Comparison of ENCODE assay signal across 30 mouse cellular contexts in genomic region chr9:121659791-121660190, GRCm38 (mm10). TPM values are rescaled to one million over a fixed set of nuclear protein-coding genes. Genes with fewer than 3 reads are reported as not detected.
DNase-seq lines count a peak whose midpoint lies in the region; ATAC-seq and TF ChIP-seq lines count a peak whose summit lies in the region.
"Had no signal": no experiment of that assay in that cellular context is flagged by ENCODE, and none has a peak within 500 bp of the region (broad histone marks: within the 10 kb centered on the region; RNA-seq: fewer than 3 reads in every experiment).

No protein-coding gene starts in this region.

- H3K9me3 ChIP-seq in lung, embryonic 15.5 days, result no peaks in the 10 kb centered on the region
- no peaks in the 10 kb centered on the region for H3K9me3 ChIP-seq in CH12.LX (replicated peaks; ENCODE audit: low read length)
- H3K9me3 ChIP-seq: embryonic facial prominence, embryonic 10.5 days; embryonic facial prominence, embryonic 13.5 days; forebrain, embryonic 12.5 days; forebrain, embryonic 15.5 days; G1E; heart, embryonic 12.5 days; heart, embryonic 15.5 days; hindbrain, embryonic 15.5 days had no signal

- H3K4me3 ChIP-seq in lung, embryonic 15.5 days, result no peak overlapping the region
- H3K4me3 ChIP-seq in lung, adult 2 months (replicated peaks; ENCODE audit: extremely low read depth, low read depth, low read length), result no peak overlapping the region
- no peak overlapping the region for H3K4me3 ChIP-seq in CH12.LX (replicated peaks in 1 of 3; ENCODE audit: low read depth in 2 of 3, low read length in 2 of 3, poor library complexity in 1 of 3)
- H3K4me3 ChIP-seq: embryonic facial prominence, embryonic 10.5 days; embryonic facial prominence, embryonic 13.5 days; erythroblast, embryonic 14.5 days; forebrain, embryonic 12.5 days; forebrain, embryonic 15.5 days; heart, embryonic 12.5 days; heart, embryonic 15.5 days; hindbrain, embryonic 15.5 days had no signal

- in situ Hi-C loops in CH12.LX (cut with MboI; ENCODE audit: low pct_ligation_motif_present, low pct_unique_long_range_greater_than_20kb, low sequenced_read_pairs), result no loop called here

- no peak for TF ChIP-seq CTCF in lung, adult 2 months (IDR thresholded peaks at IDR 0.05; ENCODE audit: insufficient read depth, low read length)
- TF ChIP-seq CTCF in CH12.LX (conservative IDR thresholded peaks at IDR 0.05 in 1 of 2, IDR thresholded peaks at IDR 0.05 in 1 of 2; ENCODE audit: low read depth in 2 of 2, low read length in 2 of 2), result no peak

- ATAC-seq in lung, embryonic 15.5 days (ENCODE audit: borderline replicate concordance, extremely low read depth, low FRiP score, low TSS enrichment), result no peak
- ATAC-seq: forebrain, embryonic 15.5 days; inflammation-experienced regulatory T-cells, adult 6 months; intestine, embryonic 16.5 days; Patski had no signal

- H3K79me2 ChIP-seq in CH12.LX (replicated peaks; ENCODE audit: control insufficient read depth, extremely low read depth, insufficient read depth, poor library complexity, severe bottlenecking), result no peaks in the 10 kb centered on the region

- dilution Hi-C loops in CH12.LX (cut with MboI; ENCODE audit: extremely low pct_ligation_motif_present, extremely low pct_unique_long_range_greater_than_20kb, low sequenced_read_pairs), result no loop called here

- WGBS in lung, embryonic 15.5 days, result 62% methylated on average over 7 of the region's 7 CpGs
- 72% methylated on average over 7 of the region's 7 CpGs for WGBS in lung, adult 2 months

- peak overlapping the region; percentile 7; the same call in 1 of the 2 replicates for H3K9ac ChIP-seq in lung, embryonic 15.5 days
- H3K9ac ChIP-seq in CH12.LX (ENCODE audit: insufficient read depth, low read depth), result no peak overlapping the region
- H3K9ac ChIP-seq: embryonic facial prominence, embryonic 13.5 days; forebrain, embryonic 12.5 days; forebrain, embryonic 15.5 days; heart, embryonic 12.5 days; heart, embryonic 15.5 days; hindbrain, embryonic 15.5 days had no signal

- peak; percentile 40 to 60 for DNase-seq in cerebellum, postnatal 10 days
- no peak for DNase-seq in cerebellum, adult 9-11 months
- no peak for DNase-seq in lung, adult 2 months
- DNase-seq in CH12.LX (ENCODE audit: extremely low read depth), result no peak
- no peak for DNase-seq in thymus, postnatal 4 days
- DNase-seq: adrenal gland, postnatal 10 days; cerebellum, postnatal 36 days; embryo, embryonic 11 days; gastrocnemius, postnatal 25 days; heart, adult 18-20 months; heart, postnatal 10 days; heart, postnatal 36 days; kidney, adult 18-20 months had no signal

- peaks cover 9% of the 10 kb centered on the region for H3K27me3 ChIP-seq in lung, embryonic 15.5 days
- H3K27me3 ChIP-seq in CH12.LX (replicated peaks), result peaks cover 34% of the 10 kb centered on the region
- H3K27me3 ChIP-seq: forebrain, embryonic 12.5 days; forebrain, embryonic 15.5 days; hindbrain, embryonic 15.5 days had no signal

- H3K36me3 ChIP-seq in lung, embryonic 15.5 days, result no peaks in the 10 kb centered on the region
- H3K36me3 ChIP-seq in CH12.LX (replicated peaks in 1 of 2; ENCODE audit: control insufficient read depth in 1 of 2, insufficient read depth in 1 of 2, low read length in 1 of 2), result no peaks in the 10 kb centered on the region
- H3K36me3 ChIP-seq: embryonic facial prominence, embryonic 10.5 days; embryonic facial prominence, embryonic 13.5 days; forebrain, embryonic 12.5 days; forebrain, embryonic 15.5 days; G1E; heart, embryonic 12.5 days; heart, embryonic 15.5 days; hindbrain, embryonic 15.5 days had no signal

- peaks cover 5% of the 10 kb centered on the region; the same call in 1 of the 2 replicates for H3K4me1 ChIP-seq in lung, embryonic 15.5 days
- no peaks in the 10 kb centered on the region for H3K4me1 ChIP-seq in lung, adult 2 months (ENCODE audit: control insufficient read depth, insufficient read depth, low read length)
- H3K4me1 ChIP-seq in CH12.LX (ENCODE audit: control insufficient read depth in 1 of 2, insufficient read depth in 2 of 2), result peaks cover 0 to 34% of the 10 kb centered on the region in 2 experiments; a peak in 2 of 4 replicates
- H3K4me1 ChIP-seq: embryonic facial prominence, embryonic 10.5 days; embryonic facial prominence, embryonic 13.5 days; forebrain, embryonic 12.5 days; heart, embryonic 12.5 days; heart, embryonic 15.5 days; hindbrain, embryonic 15.5 days had no signal

- no peak overlapping the region for H3K4me2 ChIP-seq in lung, embryonic 15.5 days
- H3K4me2 ChIP-seq in CH12.LX (ENCODE audit: insufficient read depth, low read depth, poor library complexity, severe bottlenecking), result peak overlapping the region; percentile 15; the same call in 1 of the 2 replicates
- H3K4me2 ChIP-seq: embryonic facial prominence, embryonic 13.5 days; forebrain, embryonic 12.5 days; forebrain, embryonic 15.5 days; heart, embryonic 12.5 days; heart, embryonic 15.5 days; hindbrain, embryonic 15.5 days had no signal

- TF ChIP-seq RAD21 in CH12.LX (IDR thresholded peaks at IDR 0.05; ENCODE audit: low read depth, low read length), result no peak

- no peak for TF ChIP-seq EP300 in CH12.LX (IDR thresholded peaks at IDR 0.05; ENCODE audit: low read length)

- TF ChIP-seq POLR2A in lung, adult 2 months (IDR thresholded peaks at IDR 0.05; ENCODE audit: borderline replicate concordance, extremely low read depth, low read depth, low read length), result no peak
- no peak for TF ChIP-seq POLR2A in CH12.LX (IDR thresholded peaks at IDR 0.05; ENCODE audit: low read depth, low read length)

- H3K27ac ChIP-seq in lung, embryonic 15.5 days, result no peak overlapping the region
- H3K27ac ChIP-seq in CH12.LX (ENCODE audit: insufficient read depth, low read depth), result no peak overlapping the region
- H3K27ac ChIP-seq: embryonic facial prominence, embryonic 10.5 days; embryonic facial prominence, embryonic 13.5 days; forebrain, embryonic 12.5 days; forebrain, embryonic 15.5 days; heart, embryonic 15.5 days; hindbrain, embryonic 15.5 days had no signal

TF ChIP-seq in CH12.LX, 34 proteins besides CTCF, POLR2A, EP300 and RAD21:
- TF ChIP-seq ZKSCAN1 (IDR thresholded peaks at IDR 0.05; ENCODE audit: borderline replicate concordance, low read depth, low read length), result no peak
- TF ChIP-seq BHLHE40 (IDR thresholded peaks at IDR 0.05; ENCODE audit: low read depth, low read length), result no peak
- TF ChIP-seq JUND (conservative IDR thresholded peaks at IDR 0.05; ENCODE audit: low read depth, low read length), result no peak
- TF ChIP-seq ELF1 (IDR thresholded peaks at IDR 0.05; ENCODE audit: low read depth, low read length), result no peak
- TF ChIP-seq TCF12 (IDR thresholded peaks at IDR 0.05; ENCODE audit: low read depth, low read length), result no peak
- no peak for TF ChIP-seq MAFK (IDR thresholded peaks at IDR 0.05; ENCODE audit: insufficient replicate concordance, low read length)
- TF ChIP-seq GABPA (IDR thresholded peaks at IDR 0.05; ENCODE audit: insufficient replicate concordance, low read depth, low read length), result no peak
- no peak for TF ChIP-seq PAX5 (IDR thresholded peaks at IDR 0.05; ENCODE audit: low read length)
- no peak for TF ChIP-seq SIN3A (IDR thresholded peaks at IDR 0.05; ENCODE audit: low read length)
- no peak for TF ChIP-seq NELFE (IDR thresholded peaks at IDR 0.05; ENCODE audit: low read depth, low read length)
- no peak for TF ChIP-seq USF2 (conservative IDR thresholded peaks at IDR 0.05; ENCODE audit: low read depth, low read length)
- no peak for TF ChIP-seq USF1 (IDR thresholded peaks at IDR 0.05; ENCODE audit: low read depth, low read length)
- no peak for TF ChIP-seq TBP (conservative IDR thresholded peaks at IDR 0.05; ENCODE audit: low read depth, low read length)
- no peak for TF ChIP-seq UBTF (IDR thresholded peaks at IDR 0.05; ENCODE audit: low read depth, low read length)
- no peak for TF ChIP-seq MAZ (IDR thresholded peaks at IDR 0.05; ENCODE audit: low read depth, low read length)

RNA-seq across cellular contexts. Expression of gene Vipr1, which starts 17.3 kb away (rescaled TPM):
- 0.30 and 0.55 TPM in 2 replicates for polyA plus RNA-seq in lung, embryonic 15.5 days (2015; fragmentation: Nextera tagmentation; extraction: Ambion mirVana)
- 2.2 and 2.6 TPM in 2 replicates for polyA plus RNA-seq in lung, adult 2 months (2012; rRNA removed)
- total RNA-seq in CH12.LX (2012; rRNA removed) (0.04 and 0.08 TPM in 2 replicates), CH12.LX (2014; rRNA removed) (not detected in 2 replicates)
- polyA plus RNA-seq in CH12.LX (2012; ENCODE audit: insufficient read length, low read depth), result 0.11 TPM in 2 replicates
- polyA plus RNA-seq: erythroblast, embryonic 14.5 days; G1E; Patski had no signal

RNA-seq across cellular contexts. Expression of gene Lyzl4, which starts 17.9 kb away (rescaled TPM):
- 0.16 TPM in 1 of 2 replicates, not detected in the other for polyA plus RNA-seq in lung, embryonic 15.5 days (2015; fragmentation: Nextera tagmentation; extraction: Ambion mirVana)
- 0.66 and 0.72 TPM in 2 replicates for polyA plus RNA-seq in lung, adult 2 months (2012; rRNA removed)
- total RNA-seq in CH12.LX (2012; rRNA removed) (not detected in 2 replicates), CH12.LX (2014; rRNA removed) (not detected in 2 replicates)
- polyA plus RNA-seq in CH12.LX (2012; ENCODE audit: insufficient read length, low read depth), result not detected in 2 replicates
- total RNA-seq: adrenal gland, adult 18-20 months; G1E; gastrocnemius, adult 8-10 months; gastrocnemius, postnatal 25 days; heart, adult 18-20 months; heart, postnatal 10 days; heart, postnatal 36 days had no signal
- polyA plus RNA-seq: brain, embryonic 14.5 days; embryonic facial prominence, embryonic 10.5 days; erythroblast, embryonic 14.5 days; forebrain, embryonic 12.5 days; forebrain, embryonic 15.5 days; G1E; heart, embryonic 12.5 days; hindbrain, embryonic 11.5 days; inflammation-experienced regulatory T-cells, adult 6 months; intestine, embryonic 16.5 days; Patski had no signal

RNA-seq across cellular contexts. Expression of gene Sec22c, which starts 45.5 kb away (rescaled TPM):
- 9.8 and 10.3 TPM in 2 replicates for polyA plus RNA-seq in lung, embryonic 15.5 days (2015; fragmentation: Nextera tagmentation; extraction: Ambion mirVana)
- 8.9 and 9.9 TPM in 2 replicates for polyA plus RNA-seq in lung, adult 2 months (2012; rRNA removed)
- total RNA-seq in CH12.LX (2012; rRNA removed) (3.2 and 4.0 TPM in 2 replicates), CH12.LX (2014; rRNA removed) (2.4 and 2.5 TPM in 2 replicates)
- polyA plus RNA-seq in CH12.LX (2012; ENCODE audit: insufficient read length, low read depth), result 4.6 and 5.7 TPM in 2 replicates

RNA-seq across cellular contexts. Expression of gene Ss18l2, which starts 50.3 kb away (rescaled TPM):
- polyA plus RNA-seq in lung, embryonic 15.5 days (2015; fragmentation: Nextera tagmentation; extraction: Ambion mirVana), result 96.0 and 101 TPM in 2 replicates
- 18.4 and 22.2 TPM in 2 replicates for polyA plus RNA-seq in lung, adult 2 months (2012; rRNA removed)
- total RNA-seq in CH12.LX (2012; rRNA removed) (40.2 and 57.6 TPM in 2 replicates), CH12.LX (2014; rRNA removed) (77.0 and 82.2 TPM in 2 replicates)
- polyA plus RNA-seq in CH12.LX (2012; ENCODE audit: insufficient read length, low read depth), result 41.5 and 52.9 TPM in 2 replicates

RNA-seq across cellular contexts. Expression of gene Nktr, which starts 59.2 kb away (rescaled TPM):
- 57.5 and 60.4 TPM in 2 replicates for polyA plus RNA-seq in lung, embryonic 15.5 days (2015; fragmentation: Nextera tagmentation; extraction: Ambion mirVana)
- polyA plus RNA-seq in lung, adult 2 months (2012; rRNA removed), result 36.6 and 48.6 TPM in 2 replicates
- total RNA-seq in CH12.LX (2012; rRNA removed) (31.0 and 39.3 TPM in 2 replicates), CH12.LX (2014; rRNA removed) (29.1 and 32.2 TPM in 2 replicates)
- polyA plus RNA-seq in CH12.LX (2012; ENCODE audit: insufficient read length, low read depth), result 65.0 and 65.4 TPM in 2 replicates

Comparison
In these comparisons a context has a peak if more than half of its experiments do, and no peak if none do; other contexts are left out.
1. DNase-seq: peak in cerebellum, postnatal 10 days (2 of 2); none in cerebellum, adult 9-11 months (single experiment), lung, adult 2 months (single experiment), CH12.LX (single experiment) and thymus, postnatal 4 days (single experiment).